Mouse (Mus musculus): ENCODE measurements around the gene Rai14. TPM values are rescaled to one million over a fixed set of nuclear protein-coding genes. Genes with fewer than 3 reads are reported as not detected.

Gene Rai14
- polyA plus RNA-seq, 1 experiment from 2014 or later = 69.9 TPM

GRCm38 (mm10) chr15:10705752-10706151 lies 8.7 kb downstream of the Rai14 start:
- H3K9ac ChIP-seq = no peak overlapping the region
- H3K27ac ChIP-seq = no peak overlapping the region
- H3K27me3 ChIP-seq = no peaks in the 10 kb centered on the region
- peaks cover 21% of the 10 kb centered on the region for H3K36me3 ChIP-seq
- ATAC-seq (ENCODE audit: borderline replicate concordance, extremely low read depth, low FRiP score, low TSS enrichment) = no peak
- peaks cover 31% of the 10 kb centered on the region for H3K4me1 ChIP-seq
- H3K9me3 ChIP-seq = no peaks in the 10 kb centered on the region
- no peak overlapping the region for H3K4me3 ChIP-seq
- 75% methylated on average over 5 of the region's 5 CpGs for WGBS
- no peak overlapping the region for H3K4me2 ChIP-seq

- H3K36me3 ChIP-seq = peaks cover 25% of the 10 kb centered on the region
- no peak overlapping the region for H3K9ac ChIP-seq
- no peaks in the 10 kb centered on the region for H3K9me3 ChIP-seq
- H3K27me3 ChIP-seq = no peaks in the 10 kb centered on the region
- peaks cover 34% of the 10 kb centered on the region for H3K4me1 ChIP-seq
- H3K4me2 ChIP-seq = no peak overlapping the region
- no peak for ATAC-seq (ENCODE audit: borderline replicate concordance, extremely low read depth, low FRiP score, low TSS enrichment)
- H3K27ac ChIP-seq = no peak overlapping the region
- no peak overlapping the region for H3K4me3 ChIP-seq
- WGBS = 83% methylated on average over 8 of the region's 8 CpGs
Observed at GRCm38 (mm10) chr15:10704328-10704727, 10.1 kb downstream of the Rai14 start.

GRCm38 (mm10) chr15:10701571-10701970 lies 12.9 kb downstream of the Rai14 start:
- 27% methylated on average over 5 of the region's 5 CpGs for WGBS

GRCm38 (mm10) chr15:10700891-10701466 lies 13.4 kb downstream of the Rai14 start:
- Histone ChIP-seq H3K36me3 (0 out of 2 replicates have a peak, but pooled peaks cover 7% of the 10 kb centered on the region), H3K9me3 (no peaks in the 10 kb centered on the region), H3K4me3 (no peak overlapping the region), H3K4me1 (peaks cover 32% of the 10 kb centered on the region), H3K9ac (no peak overlapping the region), H3K27me3 (no peaks in the 10 kb centered on the region), H3K4me2 (no peak overlapping the region), H3K27ac (no peak overlapping the region)
- 82% methylated on average over 9 of the region's 9 CpGs for WGBS
- ATAC-seq (ENCODE audit: borderline replicate concordance, extremely low read depth, low FRiP score, low TSS enrichment) = 0 out of 2 replicates have a peak, but pooled peaks have one; percentile 27

More at GRCm38 (mm10) chr15:10701571-10701970, 12.9 kb downstream of the Rai14 start:
- ATAC-seq (ENCODE audit: borderline replicate concordance, extremely low read depth, low FRiP score, low TSS enrichment) = peak; percentile 19; the same call in 1 of the 2 replicates
- no peak overlapping the region for H3K4me2 ChIP-seq
- H3K27me3 ChIP-seq = no peaks in the 10 kb centered on the region
- peaks cover 32% of the 10 kb centered on the region for H3K4me1 ChIP-seq
- 0 out of 2 replicates have a peak, but pooled peaks cover 7% of the 10 kb centered on the region for H3K36me3 ChIP-seq
- no peak overlapping the region for H3K27ac ChIP-seq
- H3K9me3 ChIP-seq = no peaks in the 10 kb centered on the region
- H3K9ac ChIP-seq = no peak overlapping the region
- no peak overlapping the region for H3K4me3 ChIP-seq

- H3K9me3 ChIP-seq = no peaks in the 10 kb centered on the region
- no peak for ATAC-seq (ENCODE audit: borderline replicate concordance, extremely low read depth, low FRiP score, low TSS enrichment)
- 66% methylated on average over 8 of the region's 8 CpGs for WGBS
Observed at GRCm38 (mm10) chr15:10696478-10697234, 17.8 kb downstream of the Rai14 start.

GRCm38 (mm10) chr15:10692627-10693026 lies 21.8 kb downstream of the Rai14 start:
- no peak overlapping the region for H3K4me2 ChIP-seq
- peaks cover 47% of the 10 kb centered on the region for H3K4me1 ChIP-seq
- H3K9ac ChIP-seq = no peak overlapping the region
- no peak overlapping the region for H3K27ac ChIP-seq
- 29% methylated on average over 4 of the region's 4 CpGs for WGBS
- no peaks in the 10 kb centered on the region for H3K27me3 ChIP-seq
- H3K9me3 ChIP-seq = no peaks in the 10 kb centered on the region
- no peak overlapping the region for H3K4me3 ChIP-seq
- no peak for ATAC-seq (ENCODE audit: borderline replicate concordance, extremely low read depth, low FRiP score, low TSS enrichment)
- H3K36me3 ChIP-seq = peaks cover 4% of the 10 kb centered on the region; the same call in 1 of the 2 replicates

More at GRCm38 (mm10) chr15:10696478-10697234, 17.8 kb downstream of the Rai14 start:
- Histone ChIP-seq H3K27me3 (no peaks in the 10 kb centered on the region), H3K4me1 (peaks cover 28% of the 10 kb centered on the region), H3K27ac (no peak overlapping the region), H3K36me3 (0 out of 2 replicates have a peak, but pooled peaks cover 4% of the 10 kb centered on the region), H3K9ac (no peak overlapping the region), H3K4me2 (no peak overlapping the region), H3K4me3 (no peak overlapping the region)

- no peak overlapping the region for H3K4me2 ChIP-seq
- H3K27ac ChIP-seq = no peak overlapping the region
- WGBS = 48% methylated on average over 6 of the region's 6 CpGs
- H3K36me3 ChIP-seq = peaks cover 4% of the 10 kb centered on the region; the same call in 1 of the 2 replicates
- no peaks in the 10 kb centered on the region for H3K27me3 ChIP-seq
- no peak for ATAC-seq (ENCODE audit: borderline replicate concordance, extremely low read depth, low FRiP score, low TSS enrichment)
- no peak overlapping the region for H3K4me3 ChIP-seq
- no peaks in the 10 kb centered on the region for H3K9me3 ChIP-seq
- H3K4me1 ChIP-seq = peaks cover 53% of the 10 kb centered on the region
- H3K9ac ChIP-seq = no peak overlapping the region
Observed at GRCm38 (mm10) chr15:10691481-10691880, 22.9 kb downstream of the Rai14 start.

GRCm38 (mm10) chr15:10690973-10691372 lies 23.5 kb downstream of the Rai14 start:
- Histone ChIP-seq H3K4me2 (no peak overlapping the region), H3K4me1 (peaks cover 58% of the 10 kb centered on the region), H3K9ac (no peak overlapping the region), H3K36me3 (peaks cover 4% of the 10 kb centered on the region; the same call in 1 of the 2 replicates), H3K9me3 (no peaks in the 10 kb centered on the region), H3K27me3 (no peaks in the 10 kb centered on the region), H3K27ac (0 out of 2 replicates have a peak overlapping the region, but pooled peaks have one; percentile 58), H3K4me3 (no peak overlapping the region)
- 64% methylated on average over 5 of the region's 5 CpGs for WGBS
- no peak for ATAC-seq (ENCODE audit: borderline replicate concordance, extremely low read depth, low FRiP score, low TSS enrichment)

GRCm38 (mm10) chr15:10690219-10690618 lies 24.2 kb downstream of the Rai14 start:
- Histone ChIP-seq H3K27ac (peak overlapping the region; percentile 58), H3K4me2 (no peak overlapping the region), H3K9me3 (no peaks in the 10 kb centered on the region), H3K4me1 (peaks cover 65% of the 10 kb centered on the region), H3K27me3 (no peaks in the 10 kb centered on the region), H3K9ac (no peak overlapping the region), H3K4me3 (no peak overlapping the region), H3K36me3 (peaks cover 4% of the 10 kb centered on the region; the same call in 1 of the 2 replicates)
- WGBS = 40% methylated on average over 13 of the region's 13 CpGs
- ATAC-seq (ENCODE audit: borderline replicate concordance, extremely low read depth, low FRiP score, low TSS enrichment) = peak; percentile 69; the same call in 1 of the 2 replicates

- no peak overlapping the region for H3K4me3 ChIP-seq
- peaks cover 65% of the 10 kb centered on the region for H3K4me1 ChIP-seq
- peaks cover 4% of the 10 kb centered on the region; the same call in 1 of the 2 replicates for H3K36me3 ChIP-seq
- H3K9me3 ChIP-seq = no peaks in the 10 kb centered on the region
- no peak overlapping the region for H3K9ac ChIP-seq
- H3K27ac ChIP-seq = no peak overlapping the region
- WGBS = 55% methylated on average over 11 of the region's 11 CpGs
- no peak for ATAC-seq (ENCODE audit: borderline replicate concordance, extremely low read depth, low FRiP score, low TSS enrichment)
- H3K4me2 ChIP-seq = no peak overlapping the region
- no peaks in the 10 kb centered on the region for H3K27me3 ChIP-seq
Observed at GRCm38 (mm10) chr15:10689304-10689703, 25.1 kb downstream of the Rai14 start.

GRCm38 (mm10) chr15:10688686-10689085 lies 25.7 kb downstream of the Rai14 start:
- peaks cover 65% of the 10 kb centered on the region for H3K4me1 ChIP-seq
- peaks cover 4% of the 10 kb centered on the region; the same call in 1 of the 2 replicates for H3K36me3 ChIP-seq
- H3K9me3 ChIP-seq = no peaks in the 10 kb centered on the region
- no peaks in the 10 kb centered on the region for H3K27me3 ChIP-seq
- 65% methylated on average over 5 of the region's 5 CpGs for WGBS
- H3K9ac ChIP-seq = no peak overlapping the region
- H3K4me3 ChIP-seq = no peak overlapping the region
- ATAC-seq (ENCODE audit: borderline replicate concordance, extremely low read depth, low FRiP score, low TSS enrichment) = no peak
- H3K4me2 ChIP-seq = no peak overlapping the region
- H3K27ac ChIP-seq = no peak overlapping the region

GRCm38 (mm10) chr15:10687365-10687764 lies 27.1 kb downstream of the Rai14 start:
- WGBS = 75% methylated on average over 7 of the region's 7 CpGs
- no peak overlapping the region for H3K4me2 ChIP-seq
- H3K27me3 ChIP-seq = no peaks in the 10 kb centered on the region
- no peak overlapping the region for H3K9ac ChIP-seq
- no peak overlapping the region for H3K27ac ChIP-seq
- H3K9me3 ChIP-seq = no peaks in the 10 kb centered on the region
- no peak for ATAC-seq (ENCODE audit: borderline replicate concordance, extremely low read depth, low FRiP score, low TSS enrichment)
- no peak overlapping the region for H3K4me3 ChIP-seq
- peaks cover 57% of the 10 kb centered on the region for H3K4me1 ChIP-seq
- peaks cover 4% of the 10 kb centered on the region; the same call in 1 of the 2 replicates for H3K36me3 ChIP-seq

All from lung, embryonic 15.5 days (tissue).